Mouse (Mus musculus) embryonic facial prominence, embryonic 14.5 days (tissue): ENCODE data around the gene Abr. TPM values are rescaled to one million over a fixed set of nuclear protein-coding genes. Genes with fewer than 3 reads are reported as not detected.
A peak's percentile ranks its signal among the peaks of the same experiment; 100 is the strongest.

Experiments used
- ATAC-seq: fragments of 200-750 bp; cut with Nextera tagmentation; 2 replicates; pipeline ENCODE4 v1.8.0; 2017; ENCODE audit warnings: low read depth, moderate number of reproducible peaks, moderate TSS enrichment
- DNase-seq: peaks from one replicate; pipeline ENCODE4 v3.0.0-alpha.2; 2015; ENCODE audit warnings: low spot score
- H3K27ac ChIP-seq: fragments of 300-500 bp; sonication (generic); replicated peaks from 2 replicates; pipeline ENCODE4 v1.5.1; 2014; ENCODE audit warnings: low read depth, mild to moderate bottlenecking, low read length, moderate library complexity
- H3K27me3 ChIP-seq: fragments of 300-500 bp; sonication (generic); replicated peaks from 2 replicates; pipeline ENCODE4 v1.6.1; 2014; ENCODE audit warnings: low read length; ENCODE audit not compliant: control insufficient read depth, insufficient read depth
- H3K36me3 ChIP-seq: fragments of 300-500 bp; sonication (generic); 2 replicates; pipeline ENCODE4 v1.6.1; 2014; ENCODE audit warnings: low read length, mixed read lengths; ENCODE audit not compliant: control insufficient read depth, insufficient read depth
- H3K4me1 ChIP-seq: fragments of 300-500 bp; sonication (generic); 2 replicates; pipeline ENCODE4 v1.6.1; 2014; ENCODE audit warnings: antibody characterized with exemption, low read length; ENCODE audit not compliant: control insufficient read depth, insufficient read depth
- H3K4me2 ChIP-seq: fragments of 300-500 bp; sonication (generic); 2 replicates; pipeline ENCODE4 v1.6.1; 2014; ENCODE audit warnings: low read depth, mild to moderate bottlenecking, low read length, moderate library complexity, mixed read lengths
- H3K4me3 ChIP-seq: fragments of 300-500 bp; sonication (generic); 2 replicates; pipeline ENCODE4 v1.5.1; 2014; ENCODE audit warnings: low read depth, mild to moderate bottlenecking, low read length
- H3K9ac ChIP-seq: fragments of 300-500 bp; sonication (generic); 2 replicates; pipeline ENCODE4 v1.6.1; 2014; ENCODE audit warnings: low read depth, mild to moderate bottlenecking, low read length, moderate library complexity, mixed read lengths
- H3K9me3 ChIP-seq: fragments of 300-500 bp; sonication (generic); 2 replicates; pipeline ENCODE4 v1.6.1; 2016; ENCODE audit warnings: low read length; ENCODE audit not compliant: control insufficient read depth
- WGBS: fragments of 180-500 bp; shearing (Covaris S2); extraction: QIAGEN DNeasy Blood & Tissue Kit; methylation state at CpG from one replicate; pipeline ENCODE4 v1.1.7; 2014; 5-methylcytosine and 5-hydroxymethylcytosine counted together
- polyA plus RNA-seq: library from polyadenylated mRNA; unstranded; fragments of >200 nt; fragmentation: Nextera tagmentation; extraction: Ambion mirVana; gene quantifications from 2 replicates; pipeline ENCODE4 v1.2.1, GENCODE M21; 2014

Gene Abr
- polyA plus RNA-seq, 1 experiment from 2014 or later: 35.3 TPM

GRCm38 (mm10) chr11:76530168-76530935 is 91.8 kb downstream of the Abr start:
- DNase-seq: no peak
- Histone ChIP-seq H3K36me3 (no peaks in the 10 kb centered on the region), H3K27me3 (no peaks in the 10 kb centered on the region), H3K9ac (no peak overlapping the region), H3K27ac (no peak overlapping the region), H3K4me3 (no peak overlapping the region), H3K9me3 (no peaks in the 10 kb centered on the region), H3K4me1 (peaks cover 10% of the 10 kb centered on the region), H3K4me2 (no peak overlapping the region)
- 77% methylated on average over 15 of the region's 15 CpGs for WGBS
- no peak for ATAC-seq

DNA sequence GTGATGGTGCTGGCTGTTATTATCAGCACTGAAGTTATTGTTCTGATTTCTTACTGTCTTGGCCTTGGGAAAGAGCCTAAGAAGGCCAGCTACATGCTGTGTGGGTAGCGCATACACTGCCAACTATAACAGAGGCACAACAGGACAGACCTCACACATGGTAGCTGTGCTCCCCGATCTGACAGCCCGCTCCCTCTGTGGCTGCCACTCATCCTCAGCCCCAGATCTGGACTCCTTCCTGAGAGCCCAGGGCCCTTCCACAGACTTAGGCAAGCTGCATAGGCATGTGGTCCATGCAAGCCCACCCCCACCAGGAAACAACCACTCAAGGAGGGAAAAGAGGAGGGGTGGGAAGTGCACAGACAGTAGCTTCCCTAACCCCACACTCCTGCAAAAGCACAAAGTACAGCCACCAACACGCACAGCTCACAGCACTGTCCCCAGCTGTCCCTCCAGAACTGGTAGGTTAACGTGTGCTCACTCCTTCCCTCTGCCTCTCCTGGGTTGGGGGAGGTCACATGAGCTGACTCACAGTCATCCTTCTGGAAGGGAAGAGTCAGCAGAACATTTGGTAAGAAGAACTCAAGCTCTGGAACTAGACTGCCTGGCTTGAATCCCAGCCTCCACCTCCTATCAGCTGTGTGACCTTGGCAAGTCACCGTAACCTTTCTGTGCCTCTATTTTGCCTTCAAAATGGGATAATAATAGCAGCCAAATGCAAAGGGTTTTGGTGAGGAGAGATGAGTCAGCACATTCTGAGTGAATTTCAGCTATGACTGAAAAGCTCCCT is 92.6 kb downstream of the Abr start:
- no peak overlapping the region for H3K27ac ChIP-seq
- H3K36me3 ChIP-seq: no peaks in the 10 kb centered on the region
- H3K4me3 ChIP-seq: no peak overlapping the region
- ATAC-seq (no peak), DNase-seq (no peak)
- no peak overlapping the region for H3K9ac ChIP-seq
- H3K4me2 ChIP-seq: no peak overlapping the region
- H3K4me1 ChIP-seq: peaks cover 13% of the 10 kb centered on the region
- H3K27me3 ChIP-seq: no peaks in the 10 kb centered on the region
- no peaks in the 10 kb centered on the region for H3K9me3 ChIP-seq
- WGBS: 69% methylated on average over 6 of the region's 6 CpGs

- ATAC-seq: no peak
- Histone ChIP-seq H3K27me3 (no peaks in the 10 kb centered on the region), H3K4me1 (peaks cover 13% of the 10 kb centered on the region), H3K36me3 (no peaks in the 10 kb centered on the region), H3K4me3 (no peak overlapping the region), H3K9ac (no peak overlapping the region), H3K4me2 (no peak overlapping the region), H3K27ac (no peak overlapping the region), H3K9me3 (no peaks in the 10 kb centered on the region)
- WGBS: 65% methylated on average over 4 of the region's 4 CpGs
- DNase-seq: no peak
Measured at GRCm38 (mm10) chr11:76525646-76526351, 96.3 kb downstream of the Abr start.

DNA sequence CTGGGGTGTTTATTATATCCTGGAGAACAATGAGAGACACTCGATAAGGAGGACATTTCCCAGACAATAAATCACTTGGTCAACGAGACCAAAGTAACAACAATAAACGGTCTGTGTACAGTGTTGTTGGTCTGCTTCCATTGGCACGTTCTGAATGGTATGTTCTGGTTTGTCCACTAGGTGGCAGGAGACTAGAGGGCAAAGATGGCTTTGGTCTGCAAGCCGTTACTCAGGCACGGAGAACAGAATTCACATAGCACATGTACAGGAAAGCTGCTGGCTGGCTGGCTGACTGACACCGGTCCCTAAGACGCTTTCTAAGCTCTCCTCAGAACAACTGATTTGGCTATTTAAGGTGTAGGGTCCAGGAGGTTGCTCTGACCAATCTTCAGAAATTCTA is 97.2 kb downstream of the Abr start:
- no peak overlapping the region for H3K9ac ChIP-seq
- peak; percentile 84 for DNase-seq
- WGBS: 16% methylated on average over 8 of the region's 8 CpGs
- H3K4me3 ChIP-seq: no peak overlapping the region
- peaks cover 13% of the 10 kb centered on the region for H3K4me1 ChIP-seq
- no peaks in the 10 kb centered on the region for H3K36me3 ChIP-seq
- H3K27me3 ChIP-seq: no peaks in the 10 kb centered on the region
- no peak overlapping the region for H3K27ac ChIP-seq
- peak; percentile 60; the same call in 1 of the 2 replicates for ATAC-seq
- no peak overlapping the region for H3K4me2 ChIP-seq
- no peaks in the 10 kb centered on the region for H3K9me3 ChIP-seq

DNA sequence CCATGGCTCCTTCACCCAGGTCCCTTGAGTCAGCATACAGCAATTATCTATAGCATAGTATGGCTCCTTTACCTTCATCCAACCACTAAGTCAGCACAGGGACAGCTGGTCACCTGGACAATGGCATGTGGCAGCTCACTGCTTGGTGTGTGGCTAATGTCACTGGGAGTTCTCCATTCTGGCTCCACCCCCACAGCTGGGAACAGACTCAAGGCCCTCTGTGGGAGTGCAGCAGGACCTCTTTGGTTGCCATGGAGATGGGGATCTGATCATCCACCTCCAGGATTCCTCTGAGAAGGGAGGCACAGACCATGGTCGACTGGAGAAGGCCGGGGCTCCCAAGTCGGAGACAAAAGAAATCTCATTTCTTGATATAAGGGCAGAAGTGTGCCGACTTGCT is 98.8 kb downstream of the Abr start:
- no peak overlapping the region for H3K4me3 ChIP-seq
- H3K4me1 ChIP-seq: peaks cover 7% of the 10 kb centered on the region; the same call in 1 of the 2 replicates
- no peak overlapping the region for H3K27ac ChIP-seq
- H3K4me2 ChIP-seq: no peak overlapping the region
- H3K9me3 ChIP-seq: no peaks in the 10 kb centered on the region
- ATAC-seq (no peak), DNase-seq (peak; percentile 53)
- no peaks in the 10 kb centered on the region for H3K36me3 ChIP-seq
- no peaks in the 10 kb centered on the region for H3K27me3 ChIP-seq
- H3K9ac ChIP-seq: no peak overlapping the region
- 29% methylated on average over 4 of the region's 4 CpGs for WGBS

DNA sequence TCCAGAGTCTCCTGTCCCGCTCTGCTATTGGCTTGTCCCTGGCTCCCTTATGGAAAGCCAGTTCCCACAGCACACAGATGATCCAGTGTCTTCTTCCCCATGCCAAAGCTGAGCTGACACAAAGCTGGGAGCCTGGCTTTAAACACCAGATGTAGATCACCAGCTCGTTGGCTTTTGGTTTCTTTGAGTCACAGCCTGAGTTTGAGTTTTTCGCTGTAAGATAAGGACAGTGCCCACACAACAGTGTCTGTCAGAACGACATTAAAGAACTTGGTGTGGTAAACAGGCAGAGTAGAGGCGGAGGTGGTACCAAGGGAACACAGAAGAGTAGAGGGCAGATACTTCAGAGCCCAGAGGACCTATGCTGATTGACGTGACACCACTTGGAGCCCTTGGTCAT is 101.2 kb downstream of the Abr start:
- peaks cover 7% of the 10 kb centered on the region; the same call in 1 of the 2 replicates for H3K4me1 ChIP-seq
- no peak for DNase-seq
- 84% methylated on average over 6 of the region's 6 CpGs for WGBS
- ATAC-seq: no peak
- no peaks in the 10 kb centered on the region for H3K36me3 ChIP-seq
- no peaks in the 10 kb centered on the region for H3K9me3 ChIP-seq
- no peak overlapping the region for H3K27ac ChIP-seq
- H3K9ac ChIP-seq: no peak overlapping the region
- H3K4me2 ChIP-seq: no peak overlapping the region
- H3K27me3 ChIP-seq: no peaks in the 10 kb centered on the region
- H3K4me3 ChIP-seq: no peak overlapping the region

DNA sequence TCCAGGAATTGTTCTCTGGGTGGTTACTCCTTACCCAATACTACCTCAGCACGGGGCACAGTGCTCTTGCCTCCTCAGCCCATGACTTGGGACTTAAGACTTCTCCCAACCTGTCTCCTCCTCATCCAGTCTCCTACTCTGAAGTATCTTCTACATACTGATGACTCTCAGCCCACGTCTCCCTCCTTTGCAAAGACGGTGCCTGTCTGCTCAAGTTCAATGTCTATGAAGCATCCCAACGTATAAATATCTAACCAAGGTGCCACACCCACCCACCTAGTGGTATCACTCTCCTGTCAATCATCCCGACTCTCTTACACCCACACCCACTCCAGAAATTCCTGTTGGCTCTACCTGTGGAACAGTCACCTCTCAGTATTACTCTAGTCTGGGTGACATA is 103.5 kb downstream of the Abr start:
- Histone ChIP-seq H3K4me1 (no peaks in the 10 kb centered on the region), H3K9ac (no peak overlapping the region), H3K9me3 (no peaks in the 10 kb centered on the region), H3K27ac (no peak overlapping the region), H3K27me3 (no peaks in the 10 kb centered on the region), H3K4me2 (no peak overlapping the region), H3K4me3 (no peak overlapping the region), H3K36me3 (no peaks in the 10 kb centered on the region)
- DNase-seq: no peak
- 80% methylated on average over 5 of the region's 5 CpGs for WGBS
- no peak for ATAC-seq

GRCm38 (mm10) chr11:76518125-76518524 is 104.0 kb downstream of the Abr start:
- ATAC-seq: no peak

More at GRCm38 (mm10) chr11:76518125-76518524, 104.0 kb downstream of the Abr start:
- 81% methylated on average over 4 of the region's 4 CpGs for WGBS
- no peaks in the 10 kb centered on the region for H3K27me3 ChIP-seq
- H3K9me3 ChIP-seq: no peaks in the 10 kb centered on the region
- H3K4me2 ChIP-seq: no peak overlapping the region
- DNase-seq: no peak
- H3K9ac ChIP-seq: no peak overlapping the region
- H3K36me3 ChIP-seq: no peaks in the 10 kb centered on the region
- no peak overlapping the region for H3K27ac ChIP-seq
- no peak overlapping the region for H3K4me3 ChIP-seq
- no peaks in the 10 kb centered on the region for H3K4me1 ChIP-seq
